8 mouse cellular contexts compared by ENCODE assay signal in genomic region chr4:107803351-107804106, GRCm38 (mm10). TPM values are rescaled to one million over a fixed set of nuclear protein-coding genes. Genes with fewer than 3 reads are reported as not detected.
DNase-seq lines count a peak whose midpoint lies in the region; ATAC-seq lines count a peak whose summit lies in the region.

No protein-coding gene starts in this region.

- no peaks in the 10 kb centered on the region for H3K9me3 ChIP-seq in forebrain, embryonic 11.5 days (ENCODE audit: control insufficient read depth, low read length)
- no peaks in the 10 kb centered on the region for H3K9me3 ChIP-seq in lung, embryonic 15.5 days

- peak; percentile 82 for DNase-seq in ES-CJ7 (ENCODE audit: low read depth, low spot score)
- DNase-seq in c-Kit-positive CD71-positive TER-119-positive erythroid progenitor cells, embryonic 14.5 days (ENCODE audit: low spot score) = peak; percentile 92
- peak; percentile 94 for DNase-seq in forebrain, embryonic 11.5 days (ENCODE audit: low spot score)
- DNase-seq in heart, postnatal 14 days = peak; percentile 42 to 48
- DNase-seq in large intestine, adult 2 months (ENCODE audit: low read depth, low spot score) = peak; percentile 62
- DNase-seq in testis, postnatal 14 days (ENCODE audit: low spot score) = peak; percentile 87

- H3K4me3 ChIP-seq in forebrain, embryonic 11.5 days (ENCODE audit: low read depth, low read length) = peak overlapping the region; percentile 81
- peak overlapping the region; percentile 67 for H3K4me3 ChIP-seq in lung, embryonic 15.5 days

- H3K27me3 ChIP-seq in forebrain, embryonic 11.5 days (ENCODE audit: control insufficient read depth, insufficient read depth, low read length) = no peaks in the 10 kb centered on the region
- H3K27me3 ChIP-seq in lung, embryonic 15.5 days = peaks cover 54% of the 10 kb centered on the region

- WGBS in forebrain, embryonic 11.5 days = 1% methylated on average over 39 of the region's 46 CpGs
- WGBS in large intestine, adult 2 months = under 1% methylated on average over 44 of the region's 46 CpGs
- under 1% methylated on average over 46 of the region's 46 CpGs for WGBS in lung, embryonic 15.5 days

- peak overlapping the region; percentile 86 for H3K27ac ChIP-seq in forebrain, embryonic 11.5 days (ENCODE audit: low read depth, low read length)
- no peak overlapping the region for H3K27ac ChIP-seq in lung, embryonic 15.5 days

- H3K4me1 ChIP-seq in forebrain, embryonic 11.5 days (replicated peaks; ENCODE audit: control insufficient read depth, insufficient read depth, low read length) = peaks cover 14% of the 10 kb centered on the region
- peaks cover 22% of the 10 kb centered on the region for H3K4me1 ChIP-seq in lung, embryonic 15.5 days

- ATAC-seq in forebrain, embryonic 11.5 days (replicated peaks; ENCODE audit: low FRiP score) = peak; percentile 91
- peak; percentile 88 for ATAC-seq in lung, embryonic 15.5 days (ENCODE audit: borderline replicate concordance, extremely low read depth, low FRiP score, low TSS enrichment)
- peak; percentile 60 for ATAC-seq in neutrophil, adult 5-6 weeks (ENCODE audit: extremely low read depth, insufficient number of reproducible peaks, low FRiP score, poor library complexity, severe bottlenecking)

- intact Hi-C loops in heart, postnatal 14 days (cut with DNase I) = loop anchor here (2.0 kb wide), 1 partner anchor 41 kb away; no protein-coding TSS in a partner anchor

- H3K9ac ChIP-seq in forebrain, embryonic 11.5 days (ENCODE audit: low read length) = peak overlapping the region; percentile 94
- peak overlapping the region; percentile 1; the same call in 1 of the 2 replicates for H3K9ac ChIP-seq in lung, embryonic 15.5 days

- no peaks in the 10 kb centered on the region for H3K36me3 ChIP-seq in forebrain, embryonic 11.5 days (ENCODE audit: control insufficient read depth, insufficient read depth, low read length)
- H3K36me3 ChIP-seq in lung, embryonic 15.5 days = no peaks in the 10 kb centered on the region

- H3K4me2 ChIP-seq in forebrain, embryonic 11.5 days (ENCODE audit: low read depth, low read length, severe bottlenecking) = peak overlapping the region; percentile 92
- H3K4me2 ChIP-seq in lung, embryonic 15.5 days = peak overlapping the region; percentile 100

RNA-seq across cellular contexts. Expression of gene Lrp8, which starts 1.5 kb away (rescaled TPM):
- 33.9 and 36.6 TPM in 2 replicates for polyA plus RNA-seq in forebrain, embryonic 11.5 days (2014; fragmentation: Nextera tagmentation; extraction: Ambion mirVana)
- total RNA-seq in heart, postnatal 14 days (2021) = under 1 TPM; 0.80 to 0.96 TPM
- polyA plus RNA-seq in large intestine, adult 2 months (2012; rRNA removed) = 2.3 and 3.5 TPM in 2 replicates
- 1.1 and 1.2 TPM in 2 replicates for polyA plus RNA-seq in lung, embryonic 15.5 days (2015; fragmentation: Nextera tagmentation; extraction: Ambion mirVana)
- 2.8 and 3.6 TPM in 2 replicates for total RNA-seq in neutrophil, adult 5-6 weeks (2017)
